Mouse (Mus musculus) heart, postnatal 25 days (tissue): ENCODE measurements at regions not wholly inside any gene's neighbourhood (a gene's known extent, or its start where the extent isn't known, plus 50 kb on each side); places are given as distances from the start of the nearest gene placed in this dataset.

ENCODE experiments used
- DNase-seq: peaks from one replicate; pipeline ENCODE4 v3.0.0; 2022; ENCODE audit warnings: low spot score
- intact Hi-C: fragments of 180-260 bp; cut with DNase I; formaldehyde crosslinking; loops from one replicate; pipeline ENCODE4 v1.15.1; 2025

DNA sequence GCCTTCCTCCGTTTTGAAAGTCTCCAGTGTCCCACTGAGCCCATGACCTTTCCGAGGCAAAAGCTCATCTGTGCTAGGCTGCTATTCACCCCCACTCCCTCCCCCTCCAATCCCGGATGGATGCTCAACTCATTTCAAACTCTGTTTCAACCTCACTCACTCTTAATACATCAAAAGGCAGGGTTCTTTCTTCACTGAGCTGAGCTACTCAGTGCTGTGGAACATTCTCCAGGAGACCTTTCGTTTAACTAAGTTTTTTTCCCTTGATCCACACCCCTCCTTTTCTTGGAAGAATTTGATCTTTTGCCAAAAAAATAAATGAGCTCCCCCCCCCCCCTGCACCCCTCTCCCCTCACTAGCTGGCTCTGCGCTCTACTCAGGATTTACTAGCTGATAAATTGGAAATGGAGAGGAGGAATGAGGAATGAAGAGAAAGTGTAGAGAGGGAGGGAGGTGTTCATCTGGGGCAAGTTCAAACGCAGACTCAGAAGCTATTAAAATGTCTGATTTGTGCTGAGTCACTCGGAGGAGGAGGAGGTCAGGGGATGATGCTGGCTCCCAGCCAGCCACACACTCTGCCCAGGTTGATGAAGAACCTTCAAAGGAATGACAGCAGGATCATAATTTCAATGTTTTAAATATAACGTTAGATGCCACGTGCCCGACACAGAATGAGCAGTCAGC, 491.5 kb upstream of the Tnp1 start:
- DNase-seq = no peak
- intact Hi-C loops = loop anchor here (10.0 kb wide), 1 partner anchor 632 kb away; the partner anchor contains the start of gene Igfbp5

DNA sequence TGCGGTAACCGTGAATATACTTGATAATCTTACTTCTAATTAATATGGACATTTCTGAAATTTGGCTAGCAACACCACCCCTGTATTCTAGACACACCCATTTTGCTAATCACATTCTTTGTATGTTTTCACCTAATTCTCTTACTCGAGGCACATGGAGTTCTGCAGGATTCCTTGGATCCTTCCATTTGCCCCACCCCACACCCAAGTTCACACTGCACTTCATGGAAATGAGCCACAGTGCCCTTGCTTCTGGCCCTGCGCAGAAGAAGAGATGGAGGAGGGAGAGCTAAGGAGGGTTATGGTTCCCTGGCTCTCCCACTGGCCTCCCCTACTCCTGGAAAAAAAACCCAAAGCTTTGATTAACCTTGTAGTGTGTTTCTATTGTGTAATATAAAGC, 487.9 kb upstream of the Tnp1 start:
- intact Hi-C loops = loop anchor here (10.0 kb wide), 1 partner anchor 629 kb away; the partner anchor contains the start of gene Igfbp5
- DNase-seq = no peak

- no peak for DNase-seq
- intact Hi-C loops = loop anchor here (10.0 kb wide), 1 partner anchor 626 kb away; the partner anchor contains the start of gene Igfbp5
Measured at GRCm38 (mm10) chr1:73500671-73501070, 485.0 kb upstream of the Tnp1 start.

DNA sequence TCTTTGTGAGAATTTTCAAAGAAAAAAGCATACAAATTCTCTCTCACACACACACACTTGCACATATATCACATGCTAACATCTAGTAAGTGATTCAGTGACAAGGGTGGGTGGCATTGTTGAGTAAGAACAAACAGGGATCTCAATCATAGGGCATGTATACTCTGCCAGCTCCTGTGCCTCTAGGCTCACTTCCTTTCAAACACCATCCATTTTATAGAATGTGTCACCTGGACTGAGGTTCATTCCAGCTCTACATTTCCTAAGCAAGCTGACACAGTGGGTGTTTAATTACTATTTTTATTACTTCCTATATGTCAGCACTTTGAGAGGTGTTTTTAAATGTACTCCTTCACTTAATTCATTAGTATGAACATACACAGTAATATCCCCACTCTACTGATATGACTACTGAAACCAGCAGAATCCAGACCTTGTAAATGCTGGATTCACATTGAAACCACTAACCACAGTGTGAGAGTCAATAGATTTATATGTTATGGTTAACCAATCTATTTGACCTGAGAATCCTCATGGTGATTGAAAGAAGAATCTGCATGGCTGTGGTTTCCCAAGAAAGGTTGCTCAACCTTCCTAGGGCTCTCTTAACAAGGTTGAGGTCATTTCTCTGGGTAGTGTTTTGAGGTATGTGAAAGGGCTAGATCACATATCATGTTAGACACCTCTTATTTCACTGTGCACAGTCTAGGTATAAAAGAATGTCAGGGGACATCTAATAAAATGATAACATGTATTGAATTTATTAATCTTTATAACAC, 480.5 kb upstream of the Tnp1 start:
- intact Hi-C loops = no loop called here
- DNase-seq = no peak

- DNase-seq = no peak
- intact Hi-C loops = no loop called here
Measured at GRCm38 (mm10) chr1:73481956-73482355, 466.2 kb upstream of the Tnp1 start.

GRCm38 (mm10) chr1:73479349-73479920, 463.7 kb upstream of the Tnp1 start:
- no peak for DNase-seq
- intact Hi-C loops = no loop called here

GRCm38 (mm10) chr1:73460598-73460997, 444.9 kb upstream of the Tnp1 start:
- intact Hi-C loops = no loop called here
- DNase-seq = no peak

DNA sequence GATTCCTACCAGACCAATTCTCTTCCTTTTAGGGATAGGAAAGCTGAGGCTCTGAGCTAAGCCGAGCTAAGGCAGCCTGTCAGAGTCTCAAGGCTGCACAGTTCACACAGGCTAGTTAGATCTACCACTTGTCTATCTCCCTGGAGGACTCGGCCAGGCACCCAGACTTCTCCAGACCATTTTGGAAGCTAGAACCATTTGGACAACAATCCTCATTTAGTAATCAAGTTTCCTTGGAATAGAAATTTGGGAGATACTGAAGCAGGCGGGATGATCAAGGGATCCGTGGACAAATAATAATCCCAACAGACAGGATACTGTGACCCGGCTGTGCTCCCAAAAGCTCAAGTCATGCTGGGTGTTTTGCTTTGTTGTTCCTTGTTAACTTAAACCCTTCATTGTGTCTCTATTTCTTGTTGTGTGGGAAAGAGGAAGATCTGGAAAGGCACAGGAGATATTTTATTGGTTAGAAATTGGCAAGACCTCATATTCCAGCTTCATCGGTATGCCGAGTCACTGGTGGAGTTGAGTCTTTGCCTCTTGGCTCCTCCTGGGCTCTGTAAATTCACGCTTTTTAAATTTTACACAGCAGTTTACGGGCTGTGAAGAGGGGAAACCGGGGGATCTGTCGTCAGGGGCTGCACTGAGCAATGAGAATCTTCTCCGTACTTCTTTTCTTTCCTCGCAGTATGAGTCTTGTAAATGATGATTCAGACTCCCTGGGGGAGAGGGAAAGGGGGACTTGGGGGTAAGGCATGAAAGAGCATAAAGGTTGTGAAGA, 444.2 kb upstream of the Tnp1 start:
- no peak for DNase-seq
- intact Hi-C loops = no loop called here

- intact Hi-C loops = no loop called here
- DNase-seq = no peak
Measured at GRCm38 (mm10) chr1:73457261-73457660, 441.6 kb upstream of the Tnp1 start.

DNA sequence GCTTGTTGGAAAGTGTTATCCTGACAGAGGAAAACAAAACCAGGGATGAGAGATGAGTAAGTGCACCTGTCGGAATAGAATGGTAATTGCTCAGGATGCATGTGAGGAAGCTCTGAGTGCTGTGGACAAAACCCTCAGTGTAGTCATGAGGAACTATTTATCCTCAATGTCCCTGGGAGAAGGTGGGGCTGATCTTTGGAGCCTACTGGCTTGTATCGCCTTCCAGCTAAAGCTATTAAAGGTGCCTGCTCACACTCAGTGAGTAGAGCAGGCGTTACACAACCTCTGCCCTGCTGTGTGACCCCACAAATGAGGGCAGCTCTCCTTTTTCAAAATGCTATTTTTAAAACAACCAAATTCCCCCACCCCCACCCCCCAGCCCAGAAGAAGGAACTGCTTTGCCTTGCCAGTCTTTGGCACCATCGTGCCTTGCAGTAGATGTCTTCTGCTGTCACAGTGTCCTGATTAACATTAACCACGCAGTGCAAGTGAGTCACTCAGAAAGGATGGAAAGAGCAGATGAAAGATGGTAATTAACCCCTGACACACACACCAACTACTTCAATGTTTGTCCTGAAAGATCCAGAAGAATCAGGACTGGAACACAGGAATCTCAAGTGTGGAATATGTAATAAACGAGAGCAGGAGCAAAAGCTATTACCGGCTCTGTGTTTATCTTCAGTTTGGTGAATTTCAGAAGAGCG, 440.8 kb upstream of the Tnp1 start:
- intact Hi-C loops = no loop called here
- no peak for DNase-seq

- no peak for DNase-seq
- intact Hi-C loops = no loop called here
Measured at GRCm38 (mm10) chr1:73444216-73444890, 428.6 kb upstream of the Tnp1 start.

DNA sequence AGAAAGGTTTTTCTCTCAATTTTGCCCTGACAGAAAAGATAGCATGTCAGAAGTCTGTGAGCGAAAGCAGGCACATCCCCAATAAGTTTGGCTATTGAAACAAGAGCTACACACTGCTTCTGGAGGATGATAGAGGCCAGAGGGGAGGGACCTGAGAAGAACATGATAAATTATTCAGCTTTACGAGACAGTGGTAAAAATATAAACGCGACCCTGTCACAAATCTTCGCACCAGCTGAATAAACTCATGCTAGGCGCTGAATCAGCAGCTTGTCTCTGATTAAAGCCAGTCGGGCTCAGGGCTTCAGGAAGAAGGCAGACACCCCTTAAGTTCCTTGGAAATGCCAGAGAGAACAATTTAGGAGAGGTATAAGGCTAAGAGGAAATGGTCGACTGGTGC, 422.7 kb upstream of the Tnp1 start:
- no peak for DNase-seq
- intact Hi-C loops = no loop called here

DNA sequence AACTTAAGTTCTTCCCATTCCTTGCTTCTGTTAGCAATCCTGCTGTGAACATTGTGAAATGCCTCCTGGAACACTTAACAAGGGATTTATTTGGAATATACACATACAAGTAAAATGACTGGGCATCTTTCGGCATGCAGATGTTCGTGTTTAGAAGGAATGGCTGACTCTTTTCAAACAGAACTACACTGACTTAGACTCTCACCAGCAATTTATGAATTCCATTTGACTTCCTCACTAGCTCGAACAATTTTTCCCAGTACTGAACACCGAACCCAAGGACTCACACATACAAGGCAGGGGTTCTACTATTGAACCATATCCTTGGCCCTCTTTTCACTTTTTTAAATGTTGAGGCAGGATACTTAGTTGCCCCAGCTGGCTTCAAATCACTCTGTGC, 412.4 kb upstream of the Tnp1 start:
- intact Hi-C loops = no loop called here
- no peak for DNase-seq

GRCm38 (mm10) chr1:73425049-73425448, 409.3 kb upstream of the Tnp1 start:
- intact Hi-C loops = no loop called here
- no peak for DNase-seq

DNA sequence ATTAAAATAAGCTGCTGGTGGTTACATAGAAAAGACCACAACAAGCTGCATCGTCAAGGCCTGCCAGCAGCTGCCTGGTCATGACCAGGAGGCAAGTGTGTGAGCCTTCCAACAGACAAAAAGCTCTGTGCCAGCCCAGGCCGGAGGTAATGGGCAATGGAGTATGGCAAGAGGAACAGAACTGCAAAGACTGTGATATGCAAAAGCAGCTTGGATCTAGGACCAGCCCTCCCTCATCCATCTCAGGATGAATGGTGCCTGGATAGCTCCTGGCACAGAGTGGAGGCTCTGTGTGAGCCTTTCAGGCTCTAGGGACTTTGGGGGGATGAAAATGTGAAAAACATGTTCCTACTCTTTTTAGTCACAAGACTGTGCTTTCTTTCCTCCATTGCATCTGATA, 402.5 kb upstream of the Tnp1 start:
- intact Hi-C loops = no loop called here
- DNase-seq = no peak

GRCm38 (mm10) chr1:73411452-73411851, 395.7 kb upstream of the Tnp1 start:
- no peak for DNase-seq
- intact Hi-C loops = no loop called here

DNA sequence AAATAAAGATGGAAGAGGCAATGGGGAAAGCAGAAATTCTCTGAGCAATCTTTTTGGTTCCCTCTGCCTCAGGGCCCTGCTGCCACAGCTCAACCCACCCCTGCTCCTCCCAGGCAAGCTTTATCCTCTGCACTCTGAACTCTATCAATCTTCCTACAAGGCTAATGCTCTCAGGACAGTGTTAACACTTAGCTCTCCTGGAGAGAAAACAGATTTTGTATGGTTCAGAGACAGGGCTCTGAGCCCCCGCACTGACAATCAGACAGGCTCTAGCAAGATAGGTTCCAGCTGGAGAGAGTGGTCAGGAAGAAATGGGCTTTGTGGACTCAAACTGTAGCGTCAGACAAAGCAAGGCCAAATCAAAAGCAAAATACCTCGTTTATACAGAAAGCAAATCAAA, 383.5 kb upstream of the Tnp1 start:
- intact Hi-C loops = no loop called here
- DNase-seq = no peak

- intact Hi-C loops = no loop called here
- no peak for DNase-seq
Measured at GRCm38 (mm10) chr1:73395034-73395433, 379.3 kb upstream of the Tnp1 start.

- intact Hi-C loops = no loop called here
- DNase-seq = no peak
Measured at GRCm38 (mm10) chr1:73394466-73394865, 378.8 kb upstream of the Tnp1 start.
